Mouse (Mus musculus): ENCODE measurements around the gene Mycl.

GRCm38 (mm10) chr4:122968106-122968505 lies 27.3 kb upstream of the Mycl start:
- TF ChIP-seq EP300 (optimal IDR thresholded peaks at IDR 0.05), result no peak
- TF ChIP-seq CTCF (IDR thresholded peaks at IDR 0.05; ENCODE audit: low read depth), result no peak
